Mouse (Mus musculus): Measurements from ENCODE around the gene Rdh7.
"Not testable (repeated sequence)": the region's sequence is repeated elsewhere in the genome, so short reads cannot be mapped to it uniquely, and the experiment has no call there.

Gene Rdh7

DNA sequence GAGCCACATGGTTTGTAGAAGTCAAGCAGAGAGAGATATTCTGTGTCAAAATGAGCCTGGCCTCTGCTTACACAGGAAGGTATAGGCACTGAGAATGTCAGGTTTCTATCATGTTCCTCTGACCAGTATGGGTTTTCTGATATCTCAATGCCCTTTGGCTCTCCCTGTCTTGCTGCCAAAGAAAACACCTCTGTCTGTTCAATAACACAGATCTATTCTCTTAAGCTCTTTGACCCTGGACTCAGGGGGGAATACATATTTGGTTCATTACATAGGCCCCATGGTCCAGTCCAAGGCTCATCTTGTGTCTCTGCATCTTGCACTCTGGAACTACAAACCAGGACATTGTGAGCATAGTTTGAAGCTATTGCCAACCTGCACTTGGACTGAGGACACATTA is at the start of gene Rdh7:
Gene Rdh7, minus strand, starts transcription at position 213 of the 400 bp plus-strand sequence.
- no peak for DNase-seq

- DNase-seq: peak; percentile 50 to 65
Observed at GRCm38 (mm10) chr10:127937428-127938010, 48.9 kb upstream of the Rdh7 start.

- DNase-seq: no peak
Observed at GRCm38 (mm10) chr10:127936747-127937409, 48.3 kb upstream of the Rdh7 start.

DNA sequence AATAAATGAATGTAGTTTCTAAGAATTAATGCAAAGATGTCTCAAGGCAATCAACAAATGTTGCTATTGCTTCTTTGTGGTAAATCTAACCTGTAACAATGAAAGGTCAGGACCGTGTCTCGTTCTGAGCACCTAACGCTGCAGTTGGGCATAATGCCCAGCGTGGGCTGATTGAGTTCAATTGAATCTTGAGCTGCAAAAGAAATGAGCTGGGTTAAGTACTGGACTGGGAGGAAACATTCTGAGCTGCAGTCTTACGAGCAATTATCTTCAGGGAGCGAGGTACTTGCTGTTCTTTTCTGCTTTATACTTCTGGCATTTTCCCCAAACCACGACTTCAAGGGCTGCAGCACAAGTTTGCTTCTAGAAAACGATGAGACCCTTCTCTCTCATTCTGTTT is 47.7 kb upstream of the Rdh7 start:
- DNase-seq: no peak

DNA sequence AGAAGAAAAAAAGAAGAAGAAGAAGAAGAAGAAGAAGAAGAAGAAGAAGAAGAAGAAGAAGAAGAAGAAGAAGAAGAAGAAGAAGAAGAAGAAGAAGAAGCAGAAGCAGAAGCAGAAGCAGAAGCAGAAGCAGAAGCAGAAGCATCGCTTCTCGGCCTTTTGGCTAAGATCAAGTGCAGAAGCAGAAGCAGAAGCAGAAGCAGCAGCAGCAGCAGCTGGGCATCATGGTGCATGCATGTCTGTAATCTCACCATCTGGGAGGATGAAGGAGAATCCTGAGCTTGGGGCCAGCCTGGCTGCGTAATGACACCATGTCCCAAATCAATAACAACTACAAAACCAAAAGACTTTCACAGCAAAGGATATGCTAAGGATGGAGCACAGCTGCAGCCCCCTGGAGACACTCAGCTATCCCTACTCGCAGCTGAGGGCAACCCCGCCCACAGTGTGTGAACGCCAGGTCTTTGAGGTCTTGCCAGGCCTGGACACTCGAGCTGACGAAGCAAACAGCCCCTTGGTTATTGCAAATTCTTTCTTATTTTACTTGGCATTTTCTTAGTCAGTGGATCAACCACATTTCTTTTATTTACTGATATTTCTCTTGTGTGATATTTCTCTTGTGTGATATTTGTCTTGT is 43.8 kb upstream of the Rdh7 start:
- DNase-seq: peak in 1 of 2 experiments; percentile 17

DNA sequence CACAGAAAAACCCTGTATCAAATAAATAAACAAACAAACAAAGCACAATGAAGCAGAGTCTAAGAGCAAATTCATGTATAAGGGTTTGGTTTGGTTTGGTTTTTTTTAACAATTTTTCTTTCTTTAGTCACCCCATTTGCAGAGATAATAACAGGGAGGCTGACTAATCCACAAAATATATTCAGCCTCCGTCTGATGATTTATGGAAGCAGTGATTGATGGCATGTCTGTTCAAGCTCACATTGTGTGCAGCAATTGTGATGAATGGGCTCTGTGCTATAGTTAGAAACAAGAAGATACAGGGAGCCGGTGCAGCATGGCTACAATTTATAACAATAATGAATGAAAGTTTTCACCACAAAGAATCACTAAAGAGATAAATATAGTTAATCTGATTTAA is 39.1 kb upstream of the Rdh7 start:
- no peak for DNase-seq

DNA sequence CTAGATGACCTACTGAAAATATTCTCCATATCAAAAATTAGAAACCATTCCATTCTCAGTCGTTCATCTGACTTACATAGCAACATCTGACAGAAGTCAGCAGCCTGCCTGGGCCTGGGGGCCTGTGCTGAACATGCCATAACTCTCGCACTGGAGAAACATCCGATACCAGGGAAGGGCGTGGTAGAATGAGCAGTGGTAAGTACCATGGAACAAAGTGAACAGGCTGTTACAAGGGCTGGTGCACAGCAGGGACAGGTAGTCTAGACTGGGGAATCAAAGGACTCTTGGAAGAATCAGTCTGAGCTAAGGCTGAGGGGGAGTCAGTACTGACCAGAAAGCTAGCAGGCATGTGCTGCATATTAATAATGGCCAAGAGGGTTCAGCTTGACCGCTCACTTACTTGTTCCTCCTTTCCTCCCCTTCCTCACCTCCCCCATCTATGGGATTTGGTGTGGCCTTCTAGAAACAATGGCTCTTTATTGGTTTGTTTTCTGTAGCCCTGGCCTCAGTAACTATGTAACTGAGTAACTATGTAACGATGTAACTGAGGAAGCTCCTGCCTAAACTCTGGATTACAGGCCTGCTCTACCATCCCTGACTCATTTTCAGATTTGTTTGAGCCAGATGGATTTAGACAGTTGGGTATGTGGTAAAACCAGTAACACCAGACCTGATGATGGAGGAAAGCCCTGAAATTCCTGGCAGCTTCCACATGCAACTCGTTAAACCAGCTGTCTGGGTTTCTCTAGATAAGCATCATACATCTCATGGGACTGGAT is 36.2 kb upstream of the Rdh7 start:
- DNase-seq: peak in 1 of 2 experiments; percentile 9

DNA sequence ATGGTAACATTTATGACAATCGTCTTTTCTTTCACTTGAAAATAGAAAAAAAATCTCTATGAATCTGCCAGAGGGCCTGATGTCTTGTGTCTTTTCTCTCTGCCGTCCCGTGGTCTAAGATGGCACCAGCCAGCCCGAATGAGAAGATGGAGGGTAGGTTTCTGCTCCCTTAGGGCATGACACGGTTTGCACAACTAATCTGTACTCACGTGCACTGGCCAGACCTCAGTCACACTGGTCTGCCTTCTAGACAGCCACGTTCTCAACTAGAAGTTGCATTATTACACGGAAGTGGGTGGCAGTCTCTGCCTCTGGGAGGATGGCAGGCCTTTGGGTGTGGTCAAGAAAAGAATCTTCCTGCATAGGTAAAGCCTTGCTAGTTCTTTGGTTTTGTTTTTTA is 34.4 kb upstream of the Rdh7 start:
- no peak for DNase-seq

- no peak for DNase-seq
Observed at GRCm38 (mm10) chr10:127922241-127922640, 33.6 kb upstream of the Rdh7 start.

- DNase-seq: no peak
Observed at GRCm38 (mm10) chr10:127917651-127918050, 29.0 kb upstream of the Rdh7 start.

DNA sequence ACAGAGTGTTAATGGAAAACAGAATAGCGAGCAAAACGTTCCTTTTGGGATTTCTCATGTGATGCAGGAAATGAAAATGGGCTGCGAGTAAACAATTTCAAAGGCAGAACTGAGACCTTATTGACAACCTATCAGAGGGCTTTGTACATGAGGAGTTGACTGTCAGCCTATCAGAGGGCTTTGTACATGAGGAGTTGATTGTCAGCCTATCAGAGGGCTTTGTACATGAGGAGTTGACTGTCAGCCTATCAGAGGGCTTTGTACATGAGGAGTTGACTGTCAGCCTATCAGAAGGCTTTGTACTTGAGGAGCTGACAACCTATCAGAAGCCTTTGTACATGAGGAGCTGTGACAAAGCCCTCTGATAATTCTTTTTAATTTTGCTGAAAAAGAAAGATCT is 28.6 kb upstream of the Rdh7 start:
- DNase-seq: not testable (repeated sequence)

GRCm38 (mm10) chr10:127915578-127915977 is 27.0 kb upstream of the Rdh7 start:
- no peak for DNase-seq

DNA sequence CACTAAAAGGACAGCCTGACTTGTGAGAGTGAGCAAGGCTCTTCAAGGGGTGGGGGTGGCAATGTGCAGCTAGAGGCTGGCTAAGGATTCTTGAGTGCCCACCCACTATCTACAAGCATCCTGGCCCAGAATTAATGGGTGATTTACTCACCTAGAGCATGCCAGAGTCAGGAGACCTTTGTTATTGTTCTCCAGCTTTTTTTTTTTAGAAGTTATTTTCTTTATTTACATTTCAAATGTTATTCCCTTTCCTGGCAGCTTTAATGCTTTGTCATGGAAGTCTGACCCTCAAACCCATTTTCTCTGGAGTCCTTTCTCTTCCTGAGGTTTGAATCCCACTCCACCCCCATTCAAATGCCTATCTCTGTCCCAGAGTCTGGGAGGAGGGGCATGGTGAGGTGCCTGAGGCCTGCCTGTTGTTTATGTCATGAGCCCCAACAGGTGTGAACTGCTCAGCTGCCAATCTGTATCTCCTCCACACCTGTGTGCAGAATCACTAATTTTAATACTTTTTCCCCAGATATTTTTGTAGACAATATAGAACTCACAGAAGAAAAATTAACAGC is 18.9 kb upstream of the Rdh7 start:
- no peak for DNase-seq

DNA sequence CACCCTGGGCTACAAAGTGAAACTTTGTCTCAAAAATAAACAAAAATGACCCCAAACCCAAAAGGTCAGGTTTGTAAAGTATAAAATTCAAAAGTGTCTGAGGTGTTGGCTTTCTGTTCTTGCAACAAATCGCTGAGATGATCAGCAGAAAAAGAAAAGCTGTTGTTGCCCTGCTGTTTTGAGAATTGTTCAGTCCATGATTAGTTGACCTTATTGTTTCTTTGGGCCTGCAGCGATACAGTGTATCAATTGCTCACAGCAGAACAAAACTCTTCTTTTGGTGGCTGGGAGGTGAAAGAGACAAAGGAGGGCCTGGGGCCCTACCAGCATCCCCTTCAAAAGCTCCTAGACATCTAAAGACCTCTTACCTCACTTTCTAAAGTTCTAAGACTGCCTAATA is 17.5 kb upstream of the Rdh7 start:
- no peak for DNase-seq

DNA sequence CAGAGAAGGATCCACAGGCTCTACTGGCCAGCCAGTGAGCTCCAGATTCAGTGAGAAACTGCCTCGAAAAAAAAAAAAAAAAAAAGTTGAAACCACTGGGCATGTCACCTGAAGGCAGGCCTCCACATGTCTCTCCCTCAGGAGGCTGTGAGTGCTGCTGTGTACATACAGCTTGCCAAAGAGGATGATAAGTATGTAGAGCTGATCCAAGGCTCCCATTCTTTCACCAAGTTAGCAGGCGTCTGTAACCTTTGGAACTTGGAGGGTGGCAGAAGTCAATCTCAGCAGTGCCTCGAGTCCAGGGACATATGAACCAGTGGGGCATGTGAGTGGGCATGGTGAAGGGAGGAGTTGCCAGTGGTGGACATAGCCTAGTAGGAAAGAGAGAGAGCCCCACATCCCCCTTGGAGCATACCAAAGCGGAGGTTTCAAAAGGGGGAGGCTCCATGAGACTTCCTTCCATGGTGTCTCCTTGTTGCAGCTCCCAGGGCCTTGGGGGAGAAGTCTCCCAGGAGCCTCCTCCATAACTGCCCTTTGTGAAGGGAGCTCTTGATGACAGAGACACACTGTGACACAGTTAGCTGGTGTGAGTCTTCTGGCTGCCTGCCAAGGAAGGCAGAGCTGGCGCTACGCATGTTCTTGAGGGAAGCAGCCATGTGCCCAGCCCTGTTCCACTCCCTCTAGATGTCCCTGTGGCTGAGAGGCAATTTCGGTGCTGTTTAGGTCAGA is 16.3 kb upstream of the Rdh7 start:
- DNase-seq: peak; percentile 30 to 33

DNA sequence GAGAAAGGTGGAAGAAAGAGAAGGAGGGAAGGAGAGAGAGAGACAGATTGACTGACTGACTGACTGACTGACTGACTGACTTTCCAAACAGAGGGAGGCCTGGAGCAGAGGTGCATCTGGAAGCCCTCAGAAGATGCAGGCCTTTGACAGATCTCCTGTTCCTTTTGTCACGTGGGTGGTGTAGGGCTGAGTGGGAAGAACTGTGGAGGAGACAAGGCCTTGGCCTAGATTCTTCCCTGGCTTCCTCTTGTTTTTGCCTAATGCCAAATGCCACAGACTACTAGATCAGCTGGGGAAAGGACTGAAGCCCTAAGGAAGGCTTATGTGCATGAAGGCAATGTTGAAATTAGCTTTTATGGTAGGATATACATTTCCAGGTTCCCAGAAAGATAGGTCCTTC is 14.5 kb upstream of the Rdh7 start:
- DNase-seq: no peak

GRCm38 (mm10) chr10:127901751-127902150 is 13.1 kb upstream of the Rdh7 start:
- no peak for DNase-seq

GRCm38 (mm10) chr10:127899783-127900182 is 11.2 kb upstream of the Rdh7 start:
- no peak for DNase-seq

- DNase-seq: no peak
Observed at GRCm38 (mm10) chr10:127898218-127898617, 9.6 kb upstream of the Rdh7 start, which contains the start of gene Sdr9c7. Gene Sdr9c7 (plus strand): TSS chr10:127898518.

GRCm38 (mm10) chr10:127897506-127897905 is 8.9 kb upstream of the Rdh7 start:
- DNase-seq: no peak

DNA sequence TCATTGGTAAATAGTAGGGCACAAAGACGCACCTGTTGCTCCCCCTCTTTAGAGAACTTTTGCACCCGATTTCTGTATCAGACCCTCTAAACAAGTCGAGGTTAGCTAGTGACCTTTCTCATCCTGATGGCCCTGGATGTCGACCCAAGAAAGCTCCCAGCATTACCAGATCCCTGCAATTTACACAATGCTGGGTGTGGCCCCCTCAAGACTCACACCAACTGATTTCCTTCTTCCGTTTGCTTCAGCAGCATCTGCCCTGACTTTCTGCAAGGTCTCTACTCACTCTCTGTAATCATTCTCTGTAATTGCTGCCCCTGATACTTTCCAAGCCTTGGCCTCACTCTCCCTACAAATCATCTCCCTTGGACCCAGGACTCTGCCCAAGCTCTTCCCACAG is 8.1 kb upstream of the Rdh7 start:
- no peak for DNase-seq
